Mouse (Mus musculus) heart, embryonic 11.5 days (tissue): Measurements from ENCODE around the gene Adora1. TPM values are rescaled to one million over a fixed set of nuclear protein-coding genes. Genes with fewer than 3 reads are reported as not detected.

Source experiments
- ATAC-seq: fragments of 200-750 bp; cut with Nextera tagmentation; replicated peaks from 2 replicates; pipeline ENCODE4 v1.8.0; 2017; ENCODE audit warnings: moderate library complexity; ENCODE audit not compliant: insufficient number of reproducible peaks, low FRiP score, low TSS enrichment
- H3K27ac ChIP-seq: fragments of 300-500 bp; sonication (generic); 2 replicates; pipeline ENCODE4 v1.5.1; 2014; ENCODE audit warnings: mild to moderate bottlenecking, low read depth, low read length
- H3K27me3 ChIP-seq: fragments of 300-500 bp; sonication (generic); 2 replicates; pipeline ENCODE4 v1.6.1; 2014; ENCODE audit warnings: mild to moderate bottlenecking, low read length, mixed read lengths; ENCODE audit not compliant: control insufficient read depth, insufficient read depth
- H3K36me3 ChIP-seq: fragments of 300-500 bp; sonication (generic); 2 replicates; pipeline ENCODE4 v1.6.1; 2014; ENCODE audit warnings: mild to moderate bottlenecking, low read length, moderate library complexity, mixed read lengths; ENCODE audit not compliant: control insufficient read depth, insufficient read depth
- H3K4me1 ChIP-seq: fragments of 300-500 bp; sonication (generic); 2 replicates; pipeline ENCODE4 v1.6.1; 2014; ENCODE audit warnings: low read length; ENCODE audit not compliant: control insufficient read depth, insufficient read depth
- H3K4me2 ChIP-seq: fragments of 300-500 bp; sonication (generic); 2 replicates; pipeline ENCODE4 v1.6.1; 2014; ENCODE audit warnings: mild to moderate bottlenecking, moderate library complexity
- H3K4me3 ChIP-seq: fragments of 300-500 bp; sonication (generic); 2 replicates; pipeline ENCODE4 v1.5.1; 2014; ENCODE audit warnings: low read depth, low read length
- H3K9ac ChIP-seq: fragments of 300-500 bp; sonication (generic); 2 replicates; pipeline ENCODE4 v1.6.1; 2014; ENCODE audit warnings: mild to moderate bottlenecking, low read depth, low read length, moderate library complexity
- H3K9me3 ChIP-seq: fragments of 300-500 bp; sonication (generic); replicated peaks from 2 replicates; pipeline ENCODE4 v1.6.1; 2016; ENCODE audit warnings: low read length; ENCODE audit not compliant: control insufficient read depth
- WGBS: fragments of 180-500 bp; shearing (Covaris S2); extraction: QIAGEN DNeasy Blood & Tissue Kit; methylation state at CpG from one replicate; pipeline ENCODE4 v1.1.7; 2014; ENCODE audit not compliant: insufficient replicate concordance; 5-methylcytosine and 5-hydroxymethylcytosine counted together
- polyA plus RNA-seq: library from polyadenylated mRNA; unstranded; fragments of >200 nt; fragmentation: Nextera tagmentation; extraction: Ambion mirVana; gene quantifications from 2 replicates; pipeline ENCODE4 v1.2.1, GENCODE M21; 2014

Adora1 gene
- polyA plus RNA-seq, 1 experiment from 2014 or later = 4.4 TPM

DNA sequence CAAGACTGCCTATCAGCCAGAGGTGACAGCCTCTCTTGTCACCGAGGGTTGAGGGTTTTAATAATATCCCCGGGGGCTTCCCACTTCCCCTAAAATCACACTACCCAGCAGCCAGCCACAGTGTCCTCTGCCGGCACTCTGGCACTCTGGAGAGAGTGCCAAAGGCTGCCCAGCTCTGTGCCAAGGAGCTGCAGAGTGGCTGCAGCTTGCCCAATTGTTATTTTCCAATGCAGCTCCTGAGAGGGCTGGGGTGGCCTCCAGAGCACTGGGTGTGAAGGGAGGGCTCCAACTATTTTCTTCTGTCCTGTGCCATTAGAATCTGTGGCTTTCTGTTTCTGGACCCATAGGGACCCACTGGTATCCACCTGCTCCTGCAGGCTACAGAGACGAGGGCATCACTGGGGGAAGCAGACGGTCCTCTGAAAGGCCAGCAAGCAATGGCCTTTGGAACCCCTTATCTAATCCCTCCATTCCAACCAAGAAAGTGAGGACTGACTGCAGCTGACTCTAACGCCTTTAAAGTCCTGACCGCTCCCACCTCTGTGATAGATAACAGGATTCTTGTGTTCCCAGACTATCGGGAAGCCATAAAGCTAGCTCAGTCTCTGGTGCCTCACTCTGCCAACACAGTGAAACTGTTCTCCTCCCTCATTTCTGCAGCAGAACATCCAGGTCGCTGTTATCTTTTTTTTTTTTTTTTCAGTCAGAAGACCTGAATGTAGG is 29.8 kb downstream of the Adora1 start:
- no peaks in the 10 kb centered on the region for H3K9me3 ChIP-seq
- H3K4me3 ChIP-seq = no peak overlapping the region
- H3K27me3 ChIP-seq = no peaks in the 10 kb centered on the region
- no peak overlapping the region for H3K9ac ChIP-seq
- peak overlapping the region; percentile 18; the same call in 1 of the 2 replicates for H3K4me2 ChIP-seq
- peak overlapping the region; percentile 22; the same call in 1 of the 2 replicates for H3K27ac ChIP-seq
- peak; percentile 63; the same call in 1 of the 2 replicates for ATAC-seq
- peaks cover 22% of the 10 kb centered on the region for H3K4me1 ChIP-seq
- WGBS = 11% methylated on average over 9 of the region's 9 CpGs
- H3K36me3 ChIP-seq = no peaks in the 10 kb centered on the region

DNA sequence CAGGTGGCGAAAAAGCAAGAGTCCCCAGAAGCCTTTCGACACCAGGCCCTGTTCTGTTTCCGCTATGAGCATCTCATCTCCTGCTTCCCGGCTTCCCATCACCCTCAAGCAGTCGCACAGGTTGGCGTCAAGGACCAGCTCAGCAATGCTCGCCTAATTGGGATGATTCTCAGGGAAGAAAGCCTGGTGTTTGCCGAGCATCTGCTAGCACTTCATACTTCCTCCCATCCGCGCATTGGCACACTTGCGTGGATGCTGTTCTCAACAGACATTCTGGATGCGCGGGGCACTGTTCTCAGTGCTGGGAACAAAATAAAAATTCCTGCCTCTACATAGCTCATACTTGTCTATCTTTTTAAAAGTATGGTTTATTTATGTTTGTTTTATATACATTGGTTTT is 31.0 kb downstream of the Adora1 start:
- Histone ChIP-seq H3K4me3 (no peak overlapping the region), H3K4me2 (no peak overlapping the region), H3K36me3 (no peaks in the 10 kb centered on the region), H3K4me1 (peaks cover 22% of the 10 kb centered on the region), H3K27ac (no peak overlapping the region), H3K9ac (no peak overlapping the region), H3K9me3 (no peaks in the 10 kb centered on the region), H3K27me3 (no peaks in the 10 kb centered on the region)
- 86% methylated on average over 13 of the region's 13 CpGs for WGBS
- ATAC-seq = no peak

DNA sequence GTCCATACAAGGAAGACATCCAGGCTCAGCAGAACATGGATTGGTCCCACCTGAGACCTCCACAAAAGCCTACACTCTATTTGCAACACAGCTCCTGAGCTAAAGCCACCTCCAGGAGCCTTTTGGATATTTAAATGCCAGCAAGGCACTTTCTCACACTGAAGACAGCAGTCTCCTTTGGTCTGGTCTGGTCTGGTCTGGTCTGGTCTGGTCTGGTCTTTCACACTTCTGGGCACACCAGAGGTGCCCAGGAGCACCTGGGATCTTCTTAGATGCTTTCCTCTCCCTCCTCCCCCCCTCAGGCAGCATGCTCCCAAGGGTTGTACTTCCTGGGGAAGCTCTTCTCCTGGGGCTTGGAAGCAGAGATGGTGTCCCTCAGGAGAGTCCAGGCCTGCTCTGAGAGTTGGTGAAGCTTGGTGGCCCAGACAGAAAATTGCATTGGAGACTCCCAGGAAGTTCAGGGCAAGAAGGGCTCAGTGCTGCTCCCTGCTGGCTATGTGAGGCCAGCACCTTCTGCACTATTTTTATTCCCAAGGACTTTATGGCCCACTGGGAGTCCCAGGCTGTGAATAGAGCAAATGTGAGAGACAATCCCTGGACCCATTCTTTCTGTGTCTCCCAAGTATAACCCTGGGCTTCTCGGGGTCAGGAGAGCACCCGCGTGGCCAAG is 33.3 kb downstream of the Adora1 start:
- H3K27ac ChIP-seq = no peak overlapping the region
- H3K4me2 ChIP-seq = no peak overlapping the region
- ATAC-seq = no peak
- H3K9me3 ChIP-seq = no peaks in the 10 kb centered on the region
- WGBS = 47% methylated on average over 3 of the region's 3 CpGs
- no peak overlapping the region for H3K4me3 ChIP-seq
- H3K9ac ChIP-seq = no peak overlapping the region
- no peaks in the 10 kb centered on the region for H3K27me3 ChIP-seq
- H3K4me1 ChIP-seq = peaks cover 18% of the 10 kb centered on the region
- no peaks in the 10 kb centered on the region for H3K36me3 ChIP-seq

DNA sequence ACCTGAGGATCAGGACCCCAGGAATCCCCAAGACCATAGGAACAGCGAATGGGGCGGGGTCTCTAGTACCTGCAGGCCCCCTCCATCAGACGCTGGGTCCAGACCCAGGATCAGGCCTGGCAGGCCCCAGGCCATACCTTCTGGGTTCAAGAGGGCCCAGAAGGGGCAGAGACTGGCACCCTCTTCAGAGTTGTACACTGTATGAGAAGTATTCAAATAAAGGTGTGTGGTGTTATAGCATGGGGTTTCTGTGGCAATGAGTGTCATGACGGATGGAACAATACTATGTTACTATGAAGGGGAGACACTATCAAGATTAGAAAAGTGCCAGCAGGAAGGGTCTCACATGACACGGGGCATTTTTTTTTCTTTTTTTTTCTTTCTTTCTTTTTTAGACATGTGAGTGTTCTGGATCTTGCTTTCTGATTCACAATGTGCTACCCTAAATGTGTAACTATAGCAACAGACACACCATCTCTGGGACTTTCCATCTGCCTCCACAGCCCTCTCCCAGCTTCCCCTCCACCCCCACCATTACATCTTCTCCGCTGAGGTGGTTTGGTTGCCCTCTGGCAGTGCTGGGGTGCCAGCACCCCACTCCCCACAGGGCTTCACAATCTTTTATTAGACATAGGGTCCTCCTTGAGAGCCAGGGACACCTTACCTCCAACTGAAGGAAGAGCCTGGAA is 34.1 kb downstream of the Adora1 start:
- Histone ChIP-seq H3K36me3 (no peaks in the 10 kb centered on the region), H3K9me3 (no peaks in the 10 kb centered on the region), H3K4me2 (no peak overlapping the region), H3K4me3 (no peak overlapping the region), H3K9ac (no peak overlapping the region), H3K27me3 (no peaks in the 10 kb centered on the region), H3K4me1 (peaks cover 15% of the 10 kb centered on the region), H3K27ac (no peak overlapping the region)
- 86% methylated on average over 6 of the region's 6 CpGs for WGBS
- ATAC-seq = no peak

GRCm38 (mm10) chr1:134200481-134200880 is 34.8 kb downstream of the Adora1 start:
- H3K9me3 ChIP-seq = no peaks in the 10 kb centered on the region
- H3K27ac ChIP-seq = no peak overlapping the region
- no peak for ATAC-seq
- no peaks in the 10 kb centered on the region for H3K27me3 ChIP-seq
- H3K4me2 ChIP-seq = no peak overlapping the region
- WGBS = 52% methylated on average over 2 of the region's 2 CpGs
- no peak overlapping the region for H3K9ac ChIP-seq
- H3K36me3 ChIP-seq = no peaks in the 10 kb centered on the region
- peaks cover 15% of the 10 kb centered on the region for H3K4me1 ChIP-seq
- no peak overlapping the region for H3K4me3 ChIP-seq

DNA sequence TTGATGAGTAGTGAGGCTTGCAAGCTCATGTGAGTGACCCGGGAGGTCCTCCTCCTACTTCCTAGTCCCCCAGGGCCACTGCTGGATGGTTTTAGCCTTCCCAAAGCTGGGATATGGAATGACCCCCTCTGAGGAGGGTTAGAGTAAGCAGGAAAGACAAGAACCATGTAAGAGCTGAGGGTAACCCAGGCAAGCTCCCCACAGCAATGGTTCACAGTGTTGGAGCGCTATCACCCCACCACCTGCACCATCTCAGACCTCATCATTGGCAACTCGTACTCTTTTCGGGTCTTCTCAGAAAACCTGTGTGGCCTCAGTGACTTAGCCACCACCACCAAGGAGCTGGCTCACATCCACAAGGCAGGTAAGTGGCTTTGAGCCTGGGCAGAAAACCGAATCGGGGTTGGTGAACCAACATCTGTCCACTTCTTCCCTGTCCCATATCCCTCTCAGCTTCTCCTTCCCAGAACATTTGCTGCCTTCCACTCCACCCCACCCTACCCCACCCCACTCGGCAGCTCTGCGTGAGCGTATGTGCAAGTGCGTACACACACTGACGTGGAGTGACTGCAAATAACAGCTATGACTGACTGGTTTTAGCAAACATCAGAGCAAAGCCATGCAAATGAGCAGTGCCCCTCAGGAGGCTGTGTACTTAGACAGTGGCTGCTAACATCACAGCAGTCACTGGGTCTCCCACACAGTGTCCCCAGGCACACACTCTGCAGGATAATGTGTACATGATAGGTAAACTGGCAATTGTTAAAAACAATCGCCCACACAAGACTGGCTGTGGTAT is 36.8 kb downstream of the Adora1 start:
- no peaks in the 10 kb centered on the region for H3K36me3 ChIP-seq
- no peak overlapping the region for H3K27ac ChIP-seq
- WGBS = 87% methylated on average over 12 of the region's 12 CpGs
- no peak overlapping the region for H3K4me2 ChIP-seq
- H3K4me1 ChIP-seq = peaks cover 30% of the 10 kb centered on the region
- H3K4me3 ChIP-seq = no peak overlapping the region
- no peak overlapping the region for H3K9ac ChIP-seq
- no peaks in the 10 kb centered on the region for H3K9me3 ChIP-seq
- ATAC-seq = no peak
- no peaks in the 10 kb centered on the region; the same call in 1 of the 2 replicates for H3K27me3 ChIP-seq

GRCm38 (mm10) chr1:134197325-134197982 is 37.8 kb downstream of the Adora1 start:
- H3K27ac ChIP-seq = no peak overlapping the region
- no peak overlapping the region for H3K4me2 ChIP-seq
- no peak overlapping the region for H3K4me3 ChIP-seq
- H3K27me3 ChIP-seq = no peaks in the 10 kb centered on the region; the same call in 1 of the 2 replicates
- H3K4me1 ChIP-seq = peaks cover 37% of the 10 kb centered on the region
- WGBS = 77% methylated on average over 15 of the region's 15 CpGs
- no peak for ATAC-seq
- no peaks in the 10 kb centered on the region for H3K9me3 ChIP-seq
- no peak overlapping the region for H3K9ac ChIP-seq
- H3K36me3 ChIP-seq = no peaks in the 10 kb centered on the region

GRCm38 (mm10) chr1:134196386-134196785 is 38.8 kb downstream of the Adora1 start:
- H3K9ac ChIP-seq = no peak overlapping the region; the same call in 1 of the 2 replicates
- no peak for ATAC-seq
- no peaks in the 10 kb centered on the region for H3K9me3 ChIP-seq
- no peak overlapping the region for H3K4me2 ChIP-seq
- WGBS = 61% methylated on average over 4 of the region's 4 CpGs
- H3K4me1 ChIP-seq = peaks cover 37% of the 10 kb centered on the region
- H3K4me3 ChIP-seq = no peak overlapping the region
- H3K27me3 ChIP-seq = no peaks in the 10 kb centered on the region; the same call in 1 of the 2 replicates
- peak overlapping the region; percentile 57 for H3K27ac ChIP-seq
- H3K36me3 ChIP-seq = no peaks in the 10 kb centered on the region
